Mouse (Mus musculus) limb, embryonic 11.5 days (tissue): ENCODE data around the gene Ankrd33. TPM values are rescaled to one million over a fixed set of nuclear protein-coding genes. Genes with fewer than 3 reads are reported as not detected.

Source experiments
- ATAC-seq: fragments of 200-750 bp; cut with Nextera tagmentation; 2 replicates; pipeline ENCODE4 v1.8.0; 2017; ENCODE audit warnings: low read depth; ENCODE audit not compliant: insufficient number of reproducible peaks, low FRiP score, low TSS enrichment
- DNase-seq: peaks from one replicate; pipeline ENCODE4 v3.0.0-alpha.2; 2015; ENCODE audit warnings: low spot score
- H3K27ac ChIP-seq: fragments of 300-500 bp; sonication (generic); replicated peaks from 2 replicates; pipeline ENCODE4 v1.5.1; 2014; ENCODE audit warnings: low read depth, mild to moderate bottlenecking, low read length
- H3K27me3 ChIP-seq: fragments of 300-500 bp; sonication (generic); 2 replicates; pipeline ENCODE4 v1.6.1; 2014; ENCODE audit warnings: mild to moderate bottlenecking, low read length, mixed read lengths; ENCODE audit not compliant: control insufficient read depth, insufficient read depth
- H3K36me3 ChIP-seq: fragments of 300-500 bp; sonication (generic); 2 replicates; pipeline ENCODE4 v1.6.1; 2014; ENCODE audit warnings: mild to moderate bottlenecking, low read length, moderate library complexity, mixed read lengths; ENCODE audit not compliant: control insufficient read depth, insufficient read depth
- H3K4me1 ChIP-seq: fragments of 300-500 bp; sonication (generic); 2 replicates; pipeline ENCODE4 v1.6.1; 2014; ENCODE audit warnings: low read length, mixed read lengths; ENCODE audit not compliant: control insufficient read depth, insufficient read depth
- H3K4me2 ChIP-seq: fragments of 300-500 bp; sonication (generic); 2 replicates; pipeline ENCODE4 v1.6.1; 2014; ENCODE audit warnings: low read depth, mild to moderate bottlenecking, moderate library complexity; ENCODE audit not compliant: severe bottlenecking
- H3K4me3 ChIP-seq: fragments of 300-500 bp; sonication (generic); 2 replicates; pipeline ENCODE4 v1.5.1; 2014; ENCODE audit warnings: low read depth, low read length
- H3K9ac ChIP-seq: fragments of 300-500 bp; sonication (generic); 2 replicates; pipeline ENCODE4 v1.6.1; 2014; ENCODE audit warnings: mild to moderate bottlenecking, low read length
- H3K9me3 ChIP-seq: fragments of 300-500 bp; sonication (generic); 2 replicates; pipeline ENCODE4 v1.6.1; 2016; ENCODE audit warnings: low read length; ENCODE audit not compliant: control insufficient read depth
- WGBS: fragments of 180-500 bp; shearing (Covaris S2); extraction: QIAGEN DNeasy Blood & Tissue Kit; methylation state at CpG from one replicate; pipeline ENCODE4 v1.1.7; 2014; 5-methylcytosine and 5-hydroxymethylcytosine counted together
- polyA plus RNA-seq: library from polyadenylated mRNA; unstranded; fragments of >200 nt; fragmentation: Nextera tagmentation; extraction: Ambion mirVana; gene quantifications from 2 replicates; pipeline ENCODE4 v1.2.1, GENCODE M21; 2014

Gene Ankrd33
- polyA plus RNA-seq, 1 experiment from 2014 or later, result not detected

DNA sequence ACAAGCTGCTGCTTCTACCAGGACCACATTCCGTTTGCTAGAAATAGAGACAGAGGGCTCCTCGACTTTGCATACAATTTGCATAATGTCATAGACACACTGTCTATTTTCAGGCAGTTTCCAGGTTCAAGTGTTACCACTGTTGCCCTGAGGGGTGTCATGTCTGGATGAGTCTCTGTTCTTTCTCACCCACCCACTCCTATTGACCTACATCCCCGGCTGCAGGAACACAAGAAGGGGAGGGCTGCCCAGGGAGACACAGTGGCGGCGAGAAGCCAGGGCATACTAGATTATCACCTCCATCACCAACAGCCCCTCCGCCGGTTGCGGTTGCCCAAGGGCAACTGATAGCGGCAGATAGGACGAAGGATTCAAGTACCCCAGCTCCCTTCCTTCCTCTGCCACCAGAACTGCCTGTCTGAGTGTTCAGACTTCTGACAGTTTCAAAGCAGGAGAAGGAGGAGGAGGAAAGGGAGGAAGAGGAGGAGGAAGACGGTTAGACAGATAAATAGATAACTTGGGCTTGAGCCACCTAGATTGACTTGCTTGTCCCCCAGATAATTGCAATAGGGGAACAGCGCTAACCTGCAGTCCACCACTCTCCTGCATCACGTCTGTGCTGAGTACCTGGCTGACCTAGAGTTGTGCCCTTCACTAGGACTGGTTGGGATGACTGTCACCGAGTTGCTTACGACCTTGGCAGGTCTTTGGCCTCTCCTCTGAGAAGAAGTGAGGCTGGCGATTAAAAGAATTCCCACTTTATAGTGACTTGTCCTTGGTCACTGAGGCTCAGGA is 31.8 kb downstream of the Ankrd33 start:
- H3K27me3 ChIP-seq, result no peaks in the 10 kb centered on the region
- no peak for ATAC-seq
- H3K4me3 ChIP-seq, result no peak overlapping the region
- DNase-seq, result no peak
- no peak overlapping the region for H3K9ac ChIP-seq
- peaks cover 23% of the 10 kb centered on the region for H3K4me1 ChIP-seq
- no peak overlapping the region for H3K4me2 ChIP-seq
- H3K27ac ChIP-seq, result no peak overlapping the region
- H3K9me3 ChIP-seq, result no peaks in the 10 kb centered on the region
- WGBS, result 79% methylated on average over 16 of the region's 16 CpGs
- no peaks in the 10 kb centered on the region for H3K36me3 ChIP-seq

DNA sequence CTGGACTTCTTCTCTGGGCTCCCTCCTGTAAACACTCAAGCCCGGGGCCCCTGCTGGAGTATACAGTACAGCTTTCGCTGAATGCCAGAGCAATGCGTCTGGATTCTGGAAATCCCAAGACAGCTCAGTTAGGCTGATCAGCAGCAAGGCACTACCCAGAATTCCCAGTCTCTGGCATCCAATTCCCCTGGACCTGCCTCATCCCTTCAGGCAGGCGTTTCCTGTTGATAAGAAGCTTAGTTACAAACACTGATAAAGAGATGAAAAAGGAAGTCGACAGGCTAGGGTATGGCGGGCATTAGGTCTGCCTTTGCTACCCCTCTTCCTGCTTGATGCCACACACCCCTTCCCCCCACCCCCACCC is 32.3 kb downstream of the Ankrd33 start:
- DNase-seq, result no peak
- no peaks in the 10 kb centered on the region for H3K36me3 ChIP-seq
- ATAC-seq, result no peak
- H3K4me2 ChIP-seq, result no peak overlapping the region
- no peak overlapping the region for H3K27ac ChIP-seq
- peaks cover 19% of the 10 kb centered on the region for H3K4me1 ChIP-seq
- H3K27me3 ChIP-seq, result no peaks in the 10 kb centered on the region
- H3K9ac ChIP-seq, result no peak overlapping the region
- WGBS, result 40% methylated on average over 6 of the region's 6 CpGs
- H3K4me3 ChIP-seq, result no peak overlapping the region
- no peaks in the 10 kb centered on the region for H3K9me3 ChIP-seq

DNA sequence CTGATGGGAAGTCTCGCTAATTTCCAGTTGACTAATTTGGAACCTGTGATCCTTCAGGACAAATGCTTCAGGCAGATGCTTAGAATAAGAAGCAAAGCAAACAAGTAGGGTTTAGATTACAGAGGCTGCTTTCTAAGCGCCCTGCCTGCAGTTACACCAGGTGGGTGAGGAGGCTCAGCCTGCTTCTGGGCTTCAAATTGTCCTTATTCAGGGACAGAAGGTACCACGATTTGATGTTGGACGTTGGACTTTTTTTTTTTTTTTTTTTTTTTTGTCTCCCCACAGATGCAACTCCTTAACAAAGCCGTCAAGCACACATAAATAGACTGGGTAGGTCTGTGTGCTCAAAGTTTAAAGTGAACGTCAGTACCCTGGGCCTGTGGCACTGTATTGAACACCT is 33.0 kb downstream of the Ankrd33 start:
- Histone ChIP-seq H3K27me3 (no peaks in the 10 kb centered on the region), H3K9me3 (no peaks in the 10 kb centered on the region), H3K4me2 (no peak overlapping the region), H3K9ac (no peak overlapping the region), H3K36me3 (no peaks in the 10 kb centered on the region), H3K4me1 (peaks cover 12% of the 10 kb centered on the region), H3K27ac (no peak overlapping the region), H3K4me3 (no peak overlapping the region)
- DNase-seq, result no peak
- 61% methylated on average over 6 of the region's 6 CpGs for WGBS
- ATAC-seq, result no peak

DNA sequence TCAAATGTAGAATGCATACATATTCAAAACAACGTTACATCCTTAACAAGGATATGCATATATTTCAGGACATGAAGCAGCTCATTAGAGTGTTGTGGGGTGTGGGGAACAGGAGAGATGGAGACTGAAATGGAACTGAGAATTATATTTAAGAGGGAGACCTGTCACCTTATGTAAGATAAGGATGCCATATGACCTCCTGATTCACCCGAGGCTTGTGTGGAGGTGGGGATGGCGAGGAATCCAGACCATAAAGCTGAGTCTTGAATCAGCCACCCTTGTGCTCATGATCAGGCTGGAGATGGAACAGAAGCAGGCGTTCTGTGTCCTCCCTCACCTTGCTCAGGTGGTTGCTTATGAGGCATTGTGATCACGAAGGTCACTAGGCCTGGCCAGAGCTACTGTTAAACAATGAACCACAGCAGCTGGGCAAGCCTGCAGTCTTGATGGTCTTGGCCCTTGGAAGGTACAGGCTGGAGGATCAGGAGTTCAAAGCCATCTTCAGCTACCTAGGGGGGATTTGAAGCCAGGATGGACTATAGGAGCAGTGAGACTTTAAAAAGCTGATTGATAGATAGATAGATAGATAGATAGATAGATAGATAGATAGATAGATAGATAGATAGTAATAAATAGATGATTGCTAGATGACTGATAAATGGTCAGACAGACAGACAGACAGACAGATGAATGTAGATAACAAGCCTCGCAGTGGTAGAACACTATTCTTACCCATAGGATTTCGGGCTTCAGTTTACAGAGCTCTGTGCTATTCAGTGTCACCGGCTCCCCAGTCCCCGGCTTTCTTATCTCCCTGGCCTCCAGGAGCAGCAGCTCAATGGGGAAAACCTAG is 36.1 kb downstream of the Ankrd33 start:
- Histone ChIP-seq H3K9ac (no peak overlapping the region), H3K4me3 (no peak overlapping the region), H3K9me3 (0 out of 2 replicates have a peak, but pooled peaks cover 2% of the 10 kb centered on the region), H3K36me3 (no peaks in the 10 kb centered on the region), H3K4me1 (no peaks in the 10 kb centered on the region), H3K27ac (no peak overlapping the region), H3K27me3 (no peaks in the 10 kb centered on the region), H3K4me2 (no peak overlapping the region)
- WGBS, result 81% methylated on average over 9 of the region's 9 CpGs
- no peak for DNase-seq
- no peak for ATAC-seq

DNA sequence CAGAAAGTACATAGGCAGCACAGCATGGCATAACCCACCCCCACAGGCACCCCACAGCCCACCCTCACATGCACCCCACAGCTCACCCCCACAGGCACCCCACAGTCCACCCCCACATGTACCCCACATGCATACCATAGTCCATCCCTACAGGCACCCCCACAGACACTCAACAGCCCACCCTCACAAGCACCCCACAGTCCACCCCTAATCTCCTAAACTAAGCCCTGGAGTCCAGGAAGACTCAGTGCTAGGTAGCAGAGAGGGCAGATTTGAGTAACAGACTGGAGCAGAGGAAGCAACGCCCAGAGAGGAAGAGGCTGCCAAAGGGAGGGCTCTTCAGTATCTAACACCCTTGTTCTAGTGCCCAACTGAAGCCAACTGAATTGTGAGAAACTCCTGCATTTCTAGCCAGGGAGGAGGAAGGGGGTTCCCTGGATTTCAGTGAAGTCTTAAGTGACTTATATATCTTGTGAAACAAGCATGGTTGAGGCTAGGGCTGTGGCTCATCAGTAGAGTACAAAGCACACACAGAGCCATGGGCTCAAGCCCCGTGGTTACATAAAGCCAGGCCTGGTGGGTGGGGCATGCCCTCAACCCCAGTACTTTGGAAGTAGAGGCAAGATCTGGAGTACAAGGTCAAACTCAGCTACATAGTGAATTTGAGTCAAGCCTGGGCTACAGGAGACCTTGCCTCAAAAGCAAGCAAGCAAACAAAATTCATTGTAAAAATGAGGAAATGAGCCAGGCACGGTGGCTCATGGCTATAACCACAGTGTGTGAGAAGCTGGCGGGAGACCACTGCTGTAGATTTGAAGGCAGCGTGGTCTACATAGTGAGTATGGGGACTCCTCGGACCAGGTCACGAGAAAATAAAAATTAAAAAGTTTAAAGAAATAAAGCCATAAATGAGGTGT is 39.4 kb downstream of the Ankrd33 start:
- Histone ChIP-seq H3K27me3 (no peaks in the 10 kb centered on the region), H3K9ac (no peak overlapping the region), H3K4me3 (no peak overlapping the region), H3K36me3 (no peaks in the 10 kb centered on the region), H3K4me2 (no peak overlapping the region), H3K9me3 (0 out of 2 replicates have a peak, but pooled peaks cover 3% of the 10 kb centered on the region), H3K4me1 (peaks cover 3% of the 10 kb centered on the region; the same call in 1 of the 2 replicates), H3K27ac (no peak overlapping the region)
- DNase-seq (no peak), ATAC-seq (no peak)
- 80% methylated on average over 7 of the region's 7 CpGs for WGBS

DNA sequence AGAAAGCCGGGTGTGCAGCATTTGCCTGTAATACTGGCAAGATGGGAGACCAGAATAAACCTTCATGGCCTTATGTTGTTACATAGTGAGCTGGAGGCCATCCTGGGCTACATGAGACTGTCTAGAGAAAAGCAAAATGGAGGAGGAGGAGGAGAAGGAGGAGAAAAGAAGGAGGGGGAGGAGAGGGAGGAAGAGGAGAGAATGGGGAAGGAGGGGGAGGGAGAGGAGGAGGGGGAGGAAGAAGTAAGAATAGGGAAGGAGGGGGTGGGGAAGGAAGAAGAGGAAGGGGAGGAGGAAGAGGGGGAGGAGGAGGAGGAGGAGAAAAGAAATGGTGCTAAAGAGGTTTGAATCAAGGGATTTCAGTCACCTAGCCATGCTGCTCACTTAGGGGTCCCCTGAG is 44.6 kb downstream of the Ankrd33 start:
- Histone ChIP-seq H3K4me1 (peaks cover 17% of the 10 kb centered on the region; the same call in 1 of the 2 replicates), H3K9ac (no peak overlapping the region), H3K4me3 (no peak overlapping the region), H3K27ac (no peak overlapping the region), H3K4me2 (no peak overlapping the region), H3K27me3 (no peaks in the 10 kb centered on the region), H3K36me3 (no peaks in the 10 kb centered on the region), H3K9me3 (0 out of 2 replicates have a peak, but pooled peaks cover 3% of the 10 kb centered on the region)
- WGBS, result 11% methylated on average over 1 of the region's 1 CpGs
- ATAC-seq (no peak), DNase-seq (no peak)

DNA sequence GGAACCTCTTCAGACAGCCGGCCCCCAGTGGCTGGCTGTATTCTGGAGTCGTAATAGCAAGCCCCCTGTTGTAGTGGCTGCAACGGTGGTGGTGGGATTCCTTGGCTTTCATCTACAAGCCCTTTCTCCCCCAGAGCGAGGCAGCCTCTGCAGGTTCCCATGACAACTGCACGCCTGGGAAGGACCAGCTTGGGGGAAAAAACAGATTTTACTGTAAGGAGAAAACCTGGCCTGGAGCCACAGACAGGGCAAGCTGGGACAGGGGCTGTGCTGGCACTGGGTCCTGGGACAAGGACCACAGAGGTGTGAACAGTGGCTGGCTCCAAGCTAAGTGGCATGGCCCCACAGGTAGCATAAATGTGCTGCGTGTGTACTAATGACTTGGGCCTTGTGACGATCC is 45.0 kb downstream of the Ankrd33 start:
- peaks cover 17% of the 10 kb centered on the region; the same call in 1 of the 2 replicates for H3K4me1 ChIP-seq
- WGBS, result 15% methylated on average over 7 of the region's 7 CpGs
- H3K36me3 ChIP-seq, result no peaks in the 10 kb centered on the region
- H3K4me2 ChIP-seq, result peak overlapping the region; percentile 5; the same call in 1 of the 2 replicates
- no peak overlapping the region for H3K9ac ChIP-seq
- H3K9me3 ChIP-seq, result 0 out of 2 replicates have a peak, but pooled peaks cover 3% of the 10 kb centered on the region
- H3K4me3 ChIP-seq, result no peak overlapping the region
- ATAC-seq, result peak; percentile 57; the same call in 1 of the 2 replicates
- H3K27me3 ChIP-seq, result no peaks in the 10 kb centered on the region
- H3K27ac ChIP-seq, result peak overlapping the region; percentile 56
- peak; percentile 78 for DNase-seq

DNA sequence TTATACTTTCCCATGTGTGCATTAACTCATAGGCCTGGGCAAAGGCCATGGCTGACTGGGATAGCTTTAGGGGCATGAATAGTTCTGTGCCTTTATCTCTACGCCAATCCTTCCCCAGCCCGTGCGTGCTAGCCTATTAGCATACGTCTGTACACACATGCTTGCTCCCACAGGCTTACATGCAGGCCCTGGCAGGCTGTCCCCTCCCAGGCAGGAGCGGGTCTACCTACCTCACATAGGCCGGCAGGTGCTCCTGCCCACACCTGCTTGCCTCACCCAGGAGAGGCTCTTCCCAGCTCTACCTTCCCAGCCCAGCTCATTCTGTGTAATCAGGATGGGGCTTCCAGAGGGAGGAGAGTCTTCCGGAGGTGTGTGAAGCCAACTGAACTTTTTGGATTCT is 46.0 kb downstream of the Ankrd33 start:
- H3K9ac ChIP-seq, result no peak overlapping the region
- ATAC-seq (no peak), DNase-seq (no peak)
- H3K9me3 ChIP-seq, result 0 out of 2 replicates have a peak, but pooled peaks cover 2% of the 10 kb centered on the region
- WGBS, result 87% methylated on average over 7 of the region's 7 CpGs
- H3K36me3 ChIP-seq, result no peaks in the 10 kb centered on the region
- H3K4me1 ChIP-seq, result peaks cover 17% of the 10 kb centered on the region; the same call in 1 of the 2 replicates
- H3K27me3 ChIP-seq, result no peaks in the 10 kb centered on the region
- H3K27ac ChIP-seq, result no peak overlapping the region
- no peak overlapping the region for H3K4me3 ChIP-seq
- H3K4me2 ChIP-seq, result no peak overlapping the region
